Comparison of ENCODE assay signal across 10 mouse cellular contexts in genomic region chr2:137730472-137730931, GRCm38 (mm10).
DNase-seq lines count a peak whose midpoint lies in the region; ATAC-seq and TF ChIP-seq lines count a peak whose summit lies in the region.
"Had no signal": no experiment of that assay in that cellular context is flagged by ENCODE, and none has a peak within 500 bp of the region (broad histone marks: within the 10 kb centered on the region; RNA-seq: fewer than 3 reads in every experiment).

No protein-coding gene starts in this region.

- no peak for ATAC-seq in forebrain, postnatal 0 days
- ATAC-seq in midbrain, embryonic 14.5 days (ENCODE audit: low FRiP score, low TSS enrichment), result peak; percentile 49; the same call in 1 of the 2 replicates
- ATAC-seq: liver, embryonic 12.5 days had no signal

- H3K27ac ChIP-seq in forebrain, postnatal 0 days (ENCODE audit: low read depth, low read length), result no peak overlapping the region
- H3K27ac ChIP-seq in midbrain, embryonic 14.5 days (replicated peaks; ENCODE audit: low read depth, low read length), result no peak overlapping the region
- H3K27ac ChIP-seq: liver, embryonic 12.5 days had no signal

- no peak overlapping the region for H3K9ac ChIP-seq in forebrain, postnatal 0 days
- H3K9ac ChIP-seq in midbrain, embryonic 14.5 days (replicated peaks; ENCODE audit: low read length), result no peak overlapping the region
- H3K9ac ChIP-seq: liver, embryonic 12.5 days had no signal

- no peaks in the 10 kb centered on the region for H3K36me3 ChIP-seq in forebrain, postnatal 0 days (ENCODE audit: insufficient read depth)
- no peaks in the 10 kb centered on the region for H3K36me3 ChIP-seq in midbrain, embryonic 14.5 days (ENCODE audit: control insufficient read depth, insufficient read depth, low read length)
- H3K36me3 ChIP-seq: liver, embryonic 12.5 days had no signal

- intact Hi-C loops in heart, postnatal 14 days (cut with DNase I), result loop anchor here (10.0 kb wide), 1 partner anchor 306 kb away; no protein-coding TSS in a partner anchor

- no peak overlapping the region for H3K4me3 ChIP-seq in forebrain, postnatal 0 days (ENCODE audit: low read depth, low read length)
- no peak overlapping the region for H3K4me3 ChIP-seq in midbrain, embryonic 14.5 days (replicated peaks; ENCODE audit: low read depth, low read length)
- H3K4me3 ChIP-seq: erythroblast, embryonic 14.5 days; liver, embryonic 12.5 days had no signal

- H3K27me3 ChIP-seq in forebrain, postnatal 0 days (ENCODE audit: insufficient read depth, low read length), result no peaks in the 10 kb centered on the region
- H3K27me3 ChIP-seq in midbrain, embryonic 14.5 days (ENCODE audit: control insufficient read depth, insufficient read depth, low read length), result no peaks in the 10 kb centered on the region
- H3K27me3 ChIP-seq: liver, embryonic 12.5 days had no signal

- no peaks in the 10 kb centered on the region for H3K4me1 ChIP-seq in forebrain, postnatal 0 days (ENCODE audit: insufficient read depth)
- H3K4me1 ChIP-seq in midbrain, embryonic 14.5 days (ENCODE audit: control insufficient read depth, insufficient read depth, low read length), result peaks cover 18% of the 10 kb centered on the region
- H3K4me1 ChIP-seq: liver, embryonic 12.5 days had no signal

- TF ChIP-seq CTCF in forebrain, postnatal 0 days (IDR thresholded peaks at IDR 0.05; ENCODE audit: low read depth), result no peak

- peak; percentile 66 to 67 for DNase-seq in cerebellum, postnatal 10 days
- DNase-seq in embryo, embryonic 11 days, result peak; percentile 59
- DNase-seq in forebrain, postnatal 0 days, result no peak
- DNase-seq in midbrain, embryonic 14.5 days, result peak; percentile 59
- DNase-seq in thymus, postnatal 36 days, result no peak
- no peak for DNase-seq in heart, postnatal 14 days
- no peak for DNase-seq in right cerebral cortex, postnatal 25 days
- DNase-seq: lung, postnatal 14 days had no signal

- peak overlapping the region; percentile 8; the same call in 1 of the 2 replicates for H3K4me2 ChIP-seq in forebrain, postnatal 0 days (ENCODE audit: low read depth)
- H3K4me2 ChIP-seq in midbrain, embryonic 14.5 days (ENCODE audit: low read length), result peak overlapping the region; percentile 37
- H3K4me2 ChIP-seq: liver, embryonic 12.5 days had no signal

- 17% methylated on average over 12 of the region's 12 CpGs for WGBS in forebrain, postnatal 0 days
- 9% methylated on average over 12 of the region's 12 CpGs for WGBS in midbrain, embryonic 14.5 days

- no peaks in the 10 kb centered on the region for H3K9me3 ChIP-seq in forebrain, postnatal 0 days (ENCODE audit: low read length)
- no peaks in the 10 kb centered on the region for H3K9me3 ChIP-seq in midbrain, embryonic 14.5 days (ENCODE audit: control insufficient read depth, low read length)
- H3K9me3 ChIP-seq: liver, embryonic 12.5 days had no signal

Comparison
In these comparisons a context has a peak if more than half of its experiments do, and no peak if none do; other contexts are left out.
1. DNase-seq: peak in cerebellum, postnatal 10 days (2 of 2), embryo, embryonic 11 days (single experiment) and midbrain, embryonic 14.5 days (single experiment); none in forebrain, postnatal 0 days (single experiment), thymus, postnatal 36 days (0 of 2), heart, postnatal 14 days (0 of 2) and right cerebral cortex, postnatal 25 days (single experiment).